Mouse (Mus musculus): Measurements from ENCODE around the gene Grap. TPM values are rescaled to one million over a fixed set of nuclear protein-coding genes. Genes with fewer than 3 reads are reported as not detected.

Grap gene
- total and polyA plus RNA-seq, 3 experiments = 4.3 to 10.0 (median 7.2) TPM

DNA sequence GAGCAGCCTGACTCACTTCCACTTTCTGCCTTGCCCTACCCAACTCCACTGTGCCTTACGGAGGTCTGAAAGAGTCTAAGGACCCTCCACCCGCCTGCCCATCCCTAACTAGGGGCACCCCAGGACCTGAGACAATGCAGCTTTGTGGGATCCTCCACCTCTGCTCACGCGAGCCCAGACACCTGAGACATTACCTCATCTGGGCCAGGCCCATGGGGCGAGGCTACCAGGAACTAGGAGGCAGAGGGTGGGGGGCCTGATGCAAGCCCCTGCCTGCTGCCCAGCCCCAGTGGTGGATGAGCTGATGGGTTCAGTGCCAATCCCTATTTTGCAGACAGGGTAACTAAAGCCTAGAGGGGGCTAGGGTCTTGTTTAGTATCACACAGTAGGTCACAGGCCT, 46.4 kb downstream of the Grap start:
- ATAC-seq (ENCODE audit: extremely low read depth, insufficient number of reproducible peaks, low FRiP score, poor library complexity, severe bottlenecking) = no peak
- H3K27me3 ChIP-seq (ENCODE audit: insufficient read depth, low read length) = peaks cover 22% of the 10 kb centered on the region

DNA sequence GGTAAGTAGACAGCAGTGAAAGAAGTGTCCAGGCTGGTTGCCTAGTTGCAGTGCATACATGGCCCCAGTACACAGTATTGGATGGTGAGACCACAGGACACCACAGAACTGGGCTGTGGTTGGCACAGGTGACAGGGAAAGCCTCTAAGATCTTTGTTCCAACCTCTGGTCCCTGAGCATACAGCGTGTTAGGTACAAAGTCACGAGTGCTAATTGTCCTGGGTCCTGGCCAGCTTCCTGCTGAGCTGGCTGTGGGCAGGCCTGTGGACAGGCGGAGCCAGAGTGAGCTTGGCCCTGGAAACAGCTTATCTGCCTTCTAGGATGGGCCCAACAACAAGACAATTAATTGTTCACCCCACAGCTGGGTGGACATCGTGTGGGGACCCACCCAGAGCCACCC, 46.9 kb downstream of the Grap start:
- Histone ChIP-seq H3K36me3 (replicated peaks) (no peaks in the 10 kb centered on the region), H3K4me1 (ENCODE audit: insufficient read depth, low read depth, low read length) (no peaks in the 10 kb centered on the region), H3K9me3 (replicated peaks) (no peaks in the 10 kb centered on the region), H3K27me3 (ENCODE audit: insufficient read depth, low read length) (peaks cover 18% of the 10 kb centered on the region), H3K4me3 (ENCODE audit: low read depth, low read length) (no peak overlapping the region)
- TF ChIP-seq GATA1 (IDR thresholded peaks at IDR 0.05; ENCODE audit: borderline replicate concordance, low read length) (no peak), TAL1 (conservative IDR thresholded peaks at IDR 0.05; ENCODE audit: low read depth, low read length) (no peak), CTCF (IDR thresholded peaks at IDR 0.05; ENCODE audit: low read depth, low read length) (no peak), POLR2AphosphoS5 (IDR thresholded peaks at IDR 0.05; ENCODE audit: insufficient replicate concordance, low read depth, low read length) (no peak), GATA2 (IDR thresholded peaks at IDR 0.05; ENCODE audit: borderline replicate concordance, low read depth, low read length) (no peak)
- no peak for ATAC-seq (ENCODE audit: extremely low read depth, insufficient number of reproducible peaks, low FRiP score, poor library complexity, severe bottlenecking)
- no peak for DNase-seq (ENCODE audit: low spot score)

More for the DNA sequence above, 46.4 kb downstream of the Grap start:
- Histone ChIP-seq H3K36me3 (replicated peaks) (no peaks in the 10 kb centered on the region), H3K4me1 (ENCODE audit: insufficient read depth, low read depth, low read length) (no peaks in the 10 kb centered on the region), H3K4me3 (ENCODE audit: low read depth, low read length) (no peak overlapping the region), H3K9me3 (replicated peaks) (no peaks in the 10 kb centered on the region)
- no peak for DNase-seq (ENCODE audit: low spot score)
- TF ChIP-seq GATA1 (IDR thresholded peaks at IDR 0.05; ENCODE audit: borderline replicate concordance, low read length) = no peak
- no peak for TF ChIP-seq GATA2 (IDR thresholded peaks at IDR 0.05; ENCODE audit: borderline replicate concordance, low read depth, low read length)
- TF ChIP-seq POLR2AphosphoS5 (IDR thresholded peaks at IDR 0.05; ENCODE audit: insufficient replicate concordance, low read depth, low read length) = no peak
- no peak for TF ChIP-seq TAL1 (conservative IDR thresholded peaks at IDR 0.05; ENCODE audit: low read depth, low read length)
- no peak for TF ChIP-seq CTCF (IDR thresholded peaks at IDR 0.05; ENCODE audit: low read depth, low read length)

GRCm38 (mm10) chr11:61701696-61702095, 48.6 kb downstream of the Grap start:
- H3K36me3 ChIP-seq (replicated peaks) = no peaks in the 10 kb centered on the region
- TF ChIP-seq GATA1 (IDR thresholded peaks at IDR 0.05; ENCODE audit: borderline replicate concordance, low read length) (no peak), TAL1 (conservative IDR thresholded peaks at IDR 0.05; ENCODE audit: low read depth, low read length) (no peak), GATA2 (IDR thresholded peaks at IDR 0.05; ENCODE audit: borderline replicate concordance, low read depth, low read length) (no peak), POLR2AphosphoS5 (IDR thresholded peaks at IDR 0.05; ENCODE audit: insufficient replicate concordance, low read depth, low read length) (no peak), CTCF (IDR thresholded peaks at IDR 0.05; ENCODE audit: low read depth, low read length) (no peak)
- no peak overlapping the region for H3K4me3 ChIP-seq (ENCODE audit: low read depth, low read length)
- no peaks in the 10 kb centered on the region for H3K9me3 ChIP-seq (replicated peaks)
- no peaks in the 10 kb centered on the region for H3K4me1 ChIP-seq (ENCODE audit: insufficient read depth, low read depth, low read length)
- no peak for ATAC-seq (ENCODE audit: extremely low read depth, insufficient number of reproducible peaks, low FRiP score, poor library complexity, severe bottlenecking)
- no peak for DNase-seq (ENCODE audit: low spot score)
- H3K27me3 ChIP-seq (ENCODE audit: insufficient read depth, low read length) = peaks cover 13% of the 10 kb centered on the region

- no peak overlapping the region for H3K4me3 ChIP-seq (ENCODE audit: low read depth, low read length)
- ATAC-seq (ENCODE audit: extremely low read depth, insufficient number of reproducible peaks, low FRiP score, poor library complexity, severe bottlenecking) = no peak
- DNase-seq (ENCODE audit: low spot score) = no peak
- TF ChIP-seq GATA2 (IDR thresholded peaks at IDR 0.05; ENCODE audit: borderline replicate concordance, low read depth, low read length) (no peak), TAL1 (conservative IDR thresholded peaks at IDR 0.05; ENCODE audit: low read depth, low read length) (no peak), POLR2AphosphoS5 (IDR thresholded peaks at IDR 0.05; ENCODE audit: insufficient replicate concordance, low read depth, low read length) (no peak), CTCF (IDR thresholded peaks at IDR 0.05; ENCODE audit: low read depth, low read length) (no peak), GATA1 (IDR thresholded peaks at IDR 0.05; ENCODE audit: borderline replicate concordance, low read length) (no peak)
- no peaks in the 10 kb centered on the region for H3K9me3 ChIP-seq (replicated peaks)
- H3K4me1 ChIP-seq (ENCODE audit: insufficient read depth, low read depth, low read length) = no peaks in the 10 kb centered on the region
- H3K27me3 ChIP-seq (ENCODE audit: insufficient read depth, low read length) = peaks cover 15% of the 10 kb centered on the region
- H3K36me3 ChIP-seq (replicated peaks) = no peaks in the 10 kb centered on the region
Measured at GRCm38 (mm10) chr11:61702494-61702893, 49.4 kb downstream of the Grap start.

DNA sequence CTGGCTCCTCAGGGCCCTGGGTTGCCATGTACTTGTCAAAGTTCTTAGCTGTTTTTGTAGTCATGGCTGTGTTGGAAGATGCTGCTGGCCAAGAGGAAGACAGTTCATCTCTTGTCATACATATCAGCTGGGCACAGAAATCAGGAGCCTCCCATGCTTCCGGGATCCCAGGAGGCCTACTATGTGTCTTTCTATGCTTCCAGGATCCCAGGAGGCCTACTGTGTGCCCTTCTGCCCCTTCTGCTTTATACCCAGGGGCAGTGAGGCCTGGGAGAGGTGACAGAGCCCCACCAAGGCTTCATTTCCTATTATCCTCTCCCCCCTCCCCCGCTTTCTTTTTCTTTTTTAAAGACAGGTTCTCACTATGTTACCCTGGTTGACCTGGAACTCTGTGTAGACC, 52.5 kb downstream of the Grap start:
- DNase-seq (ENCODE audit: low spot score) (no peak), ATAC-seq (ENCODE audit: extremely low read depth, insufficient number of reproducible peaks, low FRiP score, poor library complexity, severe bottlenecking) (no peak)
- Histone ChIP-seq H3K27me3 (ENCODE audit: insufficient read depth, low read length) (peaks cover 23% of the 10 kb centered on the region), H3K4me3 (ENCODE audit: low read depth, low read length) (no peak overlapping the region), H3K9me3 (replicated peaks) (no peaks in the 10 kb centered on the region), H3K36me3 (replicated peaks) (no peaks in the 10 kb centered on the region), H3K4me1 (ENCODE audit: insufficient read depth, low read depth, low read length) (no peaks in the 10 kb centered on the region)
- TF ChIP-seq GATA1 (IDR thresholded peaks at IDR 0.05; ENCODE audit: borderline replicate concordance, low read length) (no peak), GATA2 (IDR thresholded peaks at IDR 0.05; ENCODE audit: borderline replicate concordance, low read depth, low read length) (no peak), POLR2AphosphoS5 (IDR thresholded peaks at IDR 0.05; ENCODE audit: insufficient replicate concordance, low read depth, low read length) (no peak), CTCF (IDR thresholded peaks at IDR 0.05; ENCODE audit: low read depth, low read length) (no peak), TAL1 (conservative IDR thresholded peaks at IDR 0.05; ENCODE audit: low read depth, low read length) (no peak)

DNA sequence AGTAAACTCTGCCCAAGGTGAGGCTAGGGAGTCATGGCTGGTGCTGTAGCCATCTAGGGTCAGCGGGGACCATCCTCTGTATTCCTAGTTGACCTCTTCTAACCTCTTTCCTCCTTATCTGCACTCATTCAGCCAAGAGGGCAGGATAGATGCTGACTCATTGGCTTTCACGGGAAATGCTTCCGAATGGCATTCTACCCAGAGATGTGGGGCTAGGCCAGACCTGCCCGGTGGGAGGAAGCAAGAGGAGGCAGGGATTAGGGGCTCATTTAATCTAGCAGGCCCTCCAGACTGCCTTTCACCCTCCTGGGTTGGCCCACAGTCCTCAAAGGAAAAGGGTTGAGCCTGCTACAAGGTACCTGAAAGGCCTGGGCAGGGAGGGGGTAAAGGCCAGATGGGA, 53.2 kb downstream of the Grap start:
- H3K36me3 ChIP-seq (replicated peaks) = no peaks in the 10 kb centered on the region
- ATAC-seq (ENCODE audit: extremely low read depth, insufficient number of reproducible peaks, low FRiP score, poor library complexity, severe bottlenecking) (no peak), DNase-seq (ENCODE audit: low spot score) (no peak)
- H3K9me3 ChIP-seq (replicated peaks) = no peaks in the 10 kb centered on the region
- H3K27me3 ChIP-seq (ENCODE audit: insufficient read depth, low read length) = peaks cover 25% of the 10 kb centered on the region
- H3K4me1 ChIP-seq (ENCODE audit: insufficient read depth, low read depth, low read length) = no peaks in the 10 kb centered on the region
- no peak overlapping the region for H3K4me3 ChIP-seq (ENCODE audit: low read depth, low read length)
- no peak for TF ChIP-seq GATA1 (IDR thresholded peaks at IDR 0.05; ENCODE audit: borderline replicate concordance, low read length)
- TF ChIP-seq POLR2AphosphoS5 (IDR thresholded peaks at IDR 0.05; ENCODE audit: insufficient replicate concordance, low read depth, low read length) = no peak
- no peak for TF ChIP-seq CTCF (IDR thresholded peaks at IDR 0.05; ENCODE audit: low read depth, low read length)
- no peak for TF ChIP-seq TAL1 (conservative IDR thresholded peaks at IDR 0.05; ENCODE audit: low read depth, low read length)
- TF ChIP-seq GATA2 (IDR thresholded peaks at IDR 0.05; ENCODE audit: borderline replicate concordance, low read depth, low read length) = no peak
